Mouse (Mus musculus) stomach, postnatal 0 days (tissue): ENCODE data around the gene Sept10.

Experiments
- CTCF ChIP-seq: IDR thresholded peaks from 2 replicates; pipeline ENCODE4 v1.5.1; 2016; ENCODE audit warnings: antibody characterized with exemption, low read depth, mild to moderate bottlenecking, moderate library complexity
- EP300 ChIP-seq: optimal IDR thresholded peaks from 2 replicates; pipeline ENCODE3; 2016; ENCODE audit warnings: antibody characterized with exemption

GRCm38 (mm10) chr10:59091988-59092387 lies 129.7 kb downstream of the Sept10 start:
- TF ChIP-seq CTCF (no peak), EP300 (no peak)
